Mouse (Mus musculus) liver, adult 2 months (tissue): Measurements from ENCODE around the gene 1110008P14Rik.

Experiments
- CTCF ChIP-seq: fragments of 200-500 bp; IDR thresholded peaks from 2 replicates; pipeline ENCODE4 v1.5.1; 2011; ENCODE audit warnings: low read depth, low read length, control low read depth
- POLR2A ChIP-seq: fragments of 200-500 bp; IDR thresholded peaks from 2 replicates; pipeline ENCODE4 v1.6.1; 2011; ENCODE audit warnings: low read length, control low read depth; ENCODE audit not compliant: insufficient read depth; ENCODE audit errors: extremely low read depth

GRCm38 (mm10) chr2:32360741-32361140 is 21.0 kb downstream of the 1110008P14Rik start:
- no peak for TF ChIP-seq CTCF
- TF ChIP-seq POLR2A: no peak
